Mouse (Mus musculus): ENCODE data around the gene Chp2.

Gene Chp2

DNA sequence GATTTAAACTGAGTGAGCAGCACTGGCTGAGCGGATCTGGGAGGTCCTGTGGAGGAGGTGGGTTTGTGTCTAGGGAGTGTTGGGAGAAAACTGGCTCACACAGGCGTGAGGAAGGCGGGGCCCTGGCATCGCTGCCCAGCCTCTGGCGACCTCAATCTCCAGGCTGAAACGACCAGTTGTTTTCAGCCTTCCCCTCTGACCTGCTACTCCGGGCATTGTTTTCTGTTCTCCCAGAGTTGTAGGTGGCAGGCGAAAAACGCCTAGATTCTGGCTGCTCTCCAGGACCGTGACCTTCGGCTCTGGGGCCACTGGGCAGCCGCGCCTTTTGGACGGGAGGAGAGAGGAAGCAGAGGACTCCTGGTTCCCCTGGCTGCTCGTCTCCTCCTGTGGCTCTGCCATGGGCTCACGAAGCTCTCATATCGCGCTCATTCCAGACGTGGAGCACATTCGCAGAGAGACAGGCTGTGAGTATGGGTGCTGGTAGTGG, at the start of gene Chp2:
Gene Chp2, plus strand, starts transcription at position 182 of the 487 bp plus-strand sequence.
- DNase-seq (ENCODE audit: low spot score in 2 of 2): peak in 1 of 2 experiments; percentile 34

- DNase-seq (ENCODE audit: low spot score in 2 of 2): no peak
Observed at GRCm38 (mm10) chr7:122170705-122171104, 48.6 kb upstream of the Chp2 start.

DNA sequence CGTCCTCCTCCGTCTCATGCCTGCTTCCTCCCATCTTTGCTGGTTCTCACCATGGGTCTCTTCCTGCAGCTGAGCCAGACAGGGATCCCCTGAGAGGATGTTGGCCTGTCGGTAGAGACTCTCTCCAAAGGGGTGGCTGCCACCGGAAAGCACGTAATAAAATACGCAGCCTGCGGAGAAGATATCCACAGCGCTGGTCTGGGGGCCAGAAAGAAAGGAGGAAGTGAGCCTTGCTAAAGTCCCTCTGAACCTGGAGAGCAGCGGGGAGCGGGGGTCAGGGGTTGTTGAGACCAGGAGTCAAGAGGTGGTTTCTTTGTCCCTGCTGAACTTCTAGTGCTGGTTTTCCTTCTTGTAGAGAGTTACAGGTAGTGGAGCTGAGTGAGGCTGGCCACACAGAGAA, 47.7 kb upstream of the Chp2 start:
- no peak for DNase-seq (ENCODE audit: low spot score in 2 of 2)

DNA sequence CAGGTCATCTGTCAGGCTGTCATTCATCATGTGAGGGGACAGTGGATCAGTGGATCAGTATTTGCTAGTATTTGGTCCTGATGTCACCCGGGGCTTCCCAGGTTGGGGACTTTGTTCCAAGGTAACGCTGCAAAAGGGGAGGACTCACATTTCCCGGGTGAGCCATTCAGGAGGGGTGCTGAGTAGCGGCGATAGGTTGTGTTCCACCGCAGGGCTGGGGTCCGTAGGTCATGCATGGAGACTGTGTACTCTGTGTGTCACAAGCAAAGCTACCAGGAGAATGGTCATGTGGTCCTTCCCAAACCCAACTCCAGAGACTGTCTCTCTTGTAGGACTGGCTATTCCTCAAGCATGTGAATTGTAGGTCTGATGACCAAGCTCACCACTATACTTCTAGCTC, 38.6 kb upstream of the Chp2 start:
- DNase-seq (ENCODE audit: low spot score in 2 of 2): no peak

GRCm38 (mm10) chr7:122184569-122184968, 34.7 kb upstream of the Chp2 start:
- no peak for DNase-seq (ENCODE audit: low spot score in 2 of 2)

DNA sequence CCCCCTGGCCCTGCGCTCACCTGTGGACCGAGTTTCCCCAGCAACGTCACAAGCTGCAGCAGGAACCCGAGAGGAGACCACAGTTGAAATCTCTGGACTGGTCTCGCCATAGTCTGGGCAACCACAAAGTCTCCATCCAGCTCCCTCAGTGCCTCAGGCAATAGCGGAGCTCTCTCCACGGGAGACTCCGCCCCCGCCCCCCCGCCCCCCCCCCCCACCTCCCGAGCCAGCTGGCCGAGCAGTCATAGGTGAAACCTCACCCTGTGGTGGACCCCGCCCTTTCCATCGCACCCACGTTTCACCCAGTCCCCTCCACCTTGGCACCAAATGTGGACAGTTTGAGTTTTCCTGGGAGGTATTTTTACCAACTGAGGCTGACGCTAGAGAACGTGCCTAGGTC, 33.3 kb upstream of the Chp2 start, which contains the start of gene Ern2:
Gene Ern2, minus strand, starts transcription at position 165 of the 400 bp plus-strand sequence.
- DNase-seq (ENCODE audit: low spot score in 2 of 2): no peak

DNA sequence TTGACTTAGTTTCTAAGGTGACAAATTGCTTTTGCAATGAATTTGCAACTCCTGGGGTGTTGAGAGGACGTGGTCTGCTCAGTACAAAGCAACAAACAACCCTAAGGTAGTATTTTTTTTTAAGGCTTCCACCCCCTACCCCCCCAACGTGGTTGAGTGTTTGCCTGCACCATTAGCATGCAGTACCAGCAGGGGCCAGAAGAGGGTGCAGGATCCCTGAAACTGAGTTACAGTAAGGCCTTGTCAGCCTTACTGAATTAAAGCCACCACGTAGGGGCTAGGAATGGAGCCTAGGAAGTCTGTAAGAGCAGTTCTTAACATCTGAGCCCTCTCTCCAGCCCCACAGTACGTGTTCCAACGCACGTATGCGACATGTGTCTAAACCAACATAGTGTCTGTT, 29.8 kb upstream of the Chp2 start:
- peak; percentile 43 to 78 for DNase-seq (ENCODE audit: low spot score in 2 of 2)

- DNase-seq (ENCODE audit: low spot score in 2 of 2): no peak
Observed at GRCm38 (mm10) chr7:122191097-122191496, 28.2 kb upstream of the Chp2 start.

DNA sequence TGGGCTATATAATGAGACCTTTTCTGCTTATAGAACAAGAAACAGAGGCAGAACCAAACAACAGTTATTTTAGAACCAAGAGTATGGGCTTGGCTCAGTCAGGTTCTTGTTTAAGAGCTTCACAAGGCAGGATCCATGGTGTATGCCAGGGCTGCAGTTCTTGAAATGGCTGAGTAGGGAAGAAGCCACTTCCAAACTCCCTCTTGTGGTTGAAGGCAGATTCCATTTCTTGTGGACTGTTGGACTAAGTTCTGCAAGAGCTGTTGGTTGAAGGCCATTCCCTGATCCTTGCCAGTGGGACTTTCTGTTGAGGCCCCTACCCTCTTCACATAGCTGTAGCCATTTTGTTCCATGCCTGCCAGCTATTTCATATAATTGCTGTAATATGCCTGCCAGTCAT, 25.4 kb upstream of the Chp2 start:
- DNase-seq (ENCODE audit: low spot score in 2 of 2): no peak

GRCm38 (mm10) chr7:122196771-122197170, 22.5 kb upstream of the Chp2 start:
- DNase-seq (ENCODE audit: low spot score in 2 of 2): no peak

DNA sequence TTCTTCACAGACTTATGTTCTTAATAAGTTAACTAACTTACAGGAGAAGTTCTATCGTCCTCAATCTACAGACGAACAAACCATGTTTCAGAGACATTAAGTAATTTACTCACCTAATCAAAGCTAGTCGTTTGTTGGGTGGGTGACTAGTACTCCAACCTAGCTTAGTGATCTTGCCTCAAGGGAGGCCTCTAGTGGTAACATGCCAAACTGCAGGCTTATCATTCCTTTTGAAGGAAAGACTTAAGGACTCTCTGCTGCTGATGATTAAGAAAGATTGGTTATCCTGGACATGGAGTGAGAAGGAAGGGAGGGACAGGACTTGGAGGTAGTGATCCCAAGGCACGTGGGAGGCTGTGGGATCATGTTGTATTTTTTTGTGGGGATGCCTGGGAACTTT, 22.0 kb upstream of the Chp2 start:
- DNase-seq (ENCODE audit: low spot score in 2 of 2): peak; percentile 51 to 79

DNA sequence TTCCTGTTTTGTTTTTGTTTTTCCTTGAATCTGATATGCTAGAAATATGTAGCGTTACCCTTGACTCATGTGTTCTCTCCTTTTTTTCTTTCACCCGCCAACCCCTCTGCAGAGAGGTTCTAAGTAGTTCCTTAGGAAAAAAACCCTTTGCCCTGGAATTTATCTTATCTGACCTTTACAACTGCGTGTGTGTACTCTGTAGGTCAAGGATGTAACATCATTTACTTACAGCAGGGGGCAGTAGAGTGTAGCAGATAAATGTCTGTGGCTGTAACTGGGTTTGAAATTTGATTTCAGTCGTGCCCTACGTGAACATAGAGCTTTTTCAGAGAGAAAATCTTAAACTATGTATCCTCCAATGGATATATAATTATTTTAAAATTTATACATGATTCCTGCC, 20.0 kb upstream of the Chp2 start:
- no peak for DNase-seq (ENCODE audit: low spot score in 2 of 2)

DNA sequence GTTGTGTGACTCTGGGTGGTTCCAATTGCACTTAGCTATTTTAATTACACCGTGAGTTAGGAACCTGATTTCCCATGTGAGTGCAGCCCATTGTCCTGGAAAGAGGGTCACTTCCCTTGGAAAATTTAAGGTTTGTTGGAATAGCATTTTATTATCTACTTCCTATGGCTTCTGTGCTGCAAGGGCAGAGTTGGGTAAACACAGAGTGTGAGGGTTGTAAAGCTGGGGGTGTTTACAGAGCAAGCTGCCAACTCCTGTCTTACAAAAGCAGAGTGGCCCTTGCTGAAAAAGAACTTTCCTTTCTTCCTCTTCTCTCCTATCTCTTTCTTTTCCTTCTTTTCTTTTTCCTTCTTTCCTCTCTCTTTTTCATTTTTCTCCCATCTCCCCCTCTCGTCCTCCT, 15.4 kb upstream of the Chp2 start:
- no peak for DNase-seq (ENCODE audit: low spot score in 2 of 2)

DNA sequence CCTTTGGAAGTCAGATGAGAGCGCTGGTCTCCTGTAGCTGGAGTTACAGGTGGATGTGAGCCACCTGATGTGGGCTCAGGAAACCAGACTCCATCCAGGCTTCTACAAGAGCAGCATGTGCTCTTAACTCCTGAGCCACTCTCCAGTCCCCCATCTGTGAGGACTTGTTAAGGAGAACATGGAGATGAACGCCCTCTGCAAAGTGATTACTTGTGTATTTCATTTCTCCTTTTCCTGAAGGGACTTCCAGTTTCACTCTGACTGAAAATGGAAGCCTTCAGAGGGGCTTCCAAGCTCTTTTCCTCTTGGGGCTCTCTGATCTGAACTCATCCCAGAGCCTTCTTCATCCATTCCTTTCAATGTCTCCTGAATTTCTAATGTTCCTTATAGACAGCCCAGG, 13.2 kb upstream of the Chp2 start:
- DNase-seq (ENCODE audit: low spot score in 2 of 2): no peak

DNA sequence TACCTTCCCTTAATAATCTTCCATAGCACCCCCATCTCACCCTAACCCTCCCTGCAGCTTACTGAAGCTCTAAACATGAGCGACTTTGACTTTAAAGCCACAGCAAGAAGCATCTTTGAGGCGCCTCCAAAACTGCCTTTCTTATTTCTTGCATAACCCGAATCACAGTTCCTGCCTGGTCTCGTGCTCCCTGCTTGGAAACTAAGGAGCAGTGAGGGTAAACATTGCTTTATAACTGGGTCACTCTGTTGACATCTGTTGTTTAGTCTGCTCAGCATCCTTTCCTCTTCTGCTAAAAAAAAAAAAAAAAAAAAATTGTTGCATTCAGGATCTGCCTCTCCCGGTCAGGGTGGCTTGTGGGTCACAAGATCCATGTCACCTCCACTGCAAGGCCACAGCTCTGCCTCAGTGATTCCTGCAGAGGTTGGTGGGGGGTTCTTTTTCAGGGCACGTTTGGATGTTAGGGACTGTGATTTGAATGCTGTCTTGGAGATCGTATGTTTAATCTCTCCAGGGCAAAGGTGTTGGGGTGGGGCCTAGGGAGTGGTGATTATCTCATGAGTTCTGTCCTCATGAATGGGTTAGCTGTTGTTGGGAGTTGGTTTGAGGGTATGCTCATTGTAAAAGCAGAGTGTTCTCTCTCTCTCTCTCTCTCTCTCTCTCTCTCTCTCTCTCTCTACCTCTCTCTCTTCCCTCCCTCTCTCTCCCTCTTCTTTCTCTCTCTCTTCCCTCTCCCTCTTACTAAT, 10.8 kb upstream of the Chp2 start:
- no peak for DNase-seq (ENCODE audit: low spot score in 2 of 2)

GRCm38 (mm10) chr7:122226020-122226742, 6.9 kb downstream of the Chp2 start:
- no peak for DNase-seq (ENCODE audit: low spot score in 2 of 2)

GRCm38 (mm10) chr7:122226744-122227143, 7.4 kb downstream of the Chp2 start:
- no peak for DNase-seq (ENCODE audit: low spot score in 2 of 2)

DNA sequence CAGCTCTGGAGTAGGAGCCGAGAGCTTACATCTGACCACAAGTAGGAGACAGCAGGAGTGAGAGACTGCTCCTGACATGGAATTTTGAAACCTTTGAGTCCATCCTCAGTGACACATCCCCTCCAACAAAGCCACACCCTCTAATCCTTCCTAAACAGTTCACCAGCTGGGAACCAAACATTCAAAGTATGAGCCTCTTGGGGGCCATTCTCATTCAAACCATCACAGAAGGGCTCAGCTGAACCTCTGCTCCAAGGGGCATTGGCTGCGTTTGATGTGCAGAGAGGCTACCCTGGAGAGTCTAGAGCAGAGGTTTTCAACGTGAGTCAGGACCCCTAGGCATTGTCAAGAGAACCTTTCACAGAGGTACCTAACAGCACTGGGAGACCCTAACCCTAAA, 10.0 kb downstream of the Chp2 start:
- DNase-seq (ENCODE audit: low spot score in 2 of 2): no peak

DNA sequence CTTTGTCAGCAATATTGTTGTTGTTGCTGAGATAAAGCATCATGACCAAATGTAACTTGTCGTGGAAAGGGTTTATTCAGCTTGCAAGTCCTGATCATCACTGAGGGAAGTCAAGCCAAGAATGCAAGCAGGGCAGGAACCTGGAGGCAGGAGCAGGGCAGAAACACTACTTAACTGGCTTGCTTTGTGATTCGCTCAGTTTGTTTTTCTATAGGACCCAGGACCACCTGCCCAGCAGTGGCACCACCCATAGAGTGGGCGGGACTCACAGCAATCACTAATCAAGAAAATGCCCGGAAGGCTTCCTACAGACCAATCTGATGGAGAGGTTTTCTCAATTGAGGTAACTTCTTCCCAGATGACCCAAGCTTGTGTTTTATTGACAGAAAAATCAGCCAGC, 10.6 kb downstream of the Chp2 start:
- DNase-seq (ENCODE audit: low spot score in 2 of 2): no peak

DNA sequence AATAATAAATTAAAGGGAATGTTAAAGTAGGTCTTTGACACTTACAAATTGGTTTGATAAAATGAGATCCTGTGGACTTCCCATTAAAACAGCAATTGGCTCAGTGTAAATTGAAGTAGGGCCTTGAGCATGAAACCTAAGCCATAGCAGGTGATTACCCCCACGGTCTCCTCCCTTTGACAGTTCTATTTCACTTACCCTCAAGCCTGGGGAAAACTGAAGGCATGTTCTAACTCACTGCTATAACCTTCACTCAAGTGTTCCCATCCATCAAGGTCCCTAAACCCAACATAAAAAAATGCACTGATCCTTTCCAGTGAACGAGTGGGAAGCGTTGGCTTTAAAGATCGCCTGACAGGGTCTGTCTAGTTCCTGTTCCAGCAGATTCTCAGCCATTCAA, 11.6 kb downstream of the Chp2 start:
- DNase-seq (ENCODE audit: low spot score in 2 of 2): no peak

DNA sequence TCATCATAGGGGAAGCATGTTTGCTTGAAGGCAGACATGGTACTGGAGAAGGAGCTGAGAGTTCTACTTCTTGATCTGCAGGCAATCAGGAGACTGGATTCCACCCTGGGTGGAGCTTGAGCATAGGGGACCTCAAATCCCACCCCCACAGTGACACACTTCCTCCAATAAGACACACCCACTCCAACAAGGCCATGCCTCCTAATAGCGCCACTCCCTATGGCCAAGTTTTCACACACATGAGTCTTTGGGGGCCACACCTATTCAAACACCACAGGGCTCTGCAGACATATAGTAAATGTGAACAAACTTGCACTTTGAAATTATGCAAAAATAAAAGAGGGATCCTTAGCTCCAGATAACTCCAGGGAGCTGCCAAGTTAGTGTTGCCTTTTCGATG, 19.6 kb downstream of the Chp2 start:
- DNase-seq (ENCODE audit: low spot score in 2 of 2): no peak

DNA sequence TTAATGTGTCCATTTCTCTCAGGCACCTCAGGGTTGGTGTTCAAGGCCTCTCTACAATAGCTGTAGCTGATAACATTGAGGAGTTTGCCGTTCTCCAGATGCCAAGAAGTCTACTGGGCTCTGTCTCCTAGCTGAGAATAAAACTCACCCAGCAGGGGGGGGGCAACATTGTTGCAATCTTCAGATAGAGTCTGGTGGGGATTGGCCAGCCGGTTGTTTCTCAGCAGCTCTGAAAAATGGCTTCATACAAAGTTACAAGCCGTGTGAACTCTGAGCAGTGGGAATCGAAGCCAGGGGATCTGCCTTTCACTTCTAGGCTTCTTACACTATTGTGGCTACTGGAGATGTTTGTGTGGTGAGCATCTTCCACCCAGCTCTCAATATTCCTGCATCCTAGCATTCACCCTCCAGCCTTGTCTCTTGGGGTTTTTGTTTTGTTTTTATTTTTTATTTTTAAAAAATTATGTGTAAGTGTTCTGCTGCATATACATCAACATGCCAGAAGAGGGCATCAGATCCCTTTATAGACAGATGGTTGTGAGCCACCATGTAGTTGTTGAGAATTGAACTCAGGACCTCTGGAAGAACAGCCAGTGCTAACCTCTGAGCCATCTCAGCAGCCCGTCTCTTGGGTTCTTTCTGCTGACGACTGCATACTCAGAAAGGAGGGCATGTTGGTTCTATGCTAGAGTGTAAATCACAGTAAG, 21.3 kb downstream of the Chp2 start:
- no peak for DNase-seq (ENCODE audit: low spot score in 2 of 2)

GRCm38 (mm10) chr7:122242260-122242659, 23.0 kb downstream of the Chp2 start:
- DNase-seq (ENCODE audit: low spot score in 2 of 2): peak in 1 of 2 experiments; percentile 19
